In genomic region chr9:73755185-73755584, GRCm38 (mm10) we compare ENCODE assay signal across 14 mouse cellular contexts.
"Had no signal": no experiment of that assay in that cellular context is flagged by ENCODE, and none has a peak within 500 bp of the region (broad histone marks: within the 10 kb centered on the region; RNA-seq: fewer than 3 reads in every experiment).

No protein-coding gene starts in this region.

- H3K9ac ChIP-seq: kidney, embryonic 15.5 days; limb, embryonic 15.5 days; liver, embryonic 12.5 days; lung, embryonic 14.5 days; neural tube, embryonic 13.5 days had no signal

- H3K9me3 ChIP-seq: kidney, embryonic 15.5 days; limb, embryonic 15.5 days; liver, embryonic 12.5 days; midbrain, embryonic 10.5 days; neural tube, embryonic 13.5 days had no signal

- H3K27ac ChIP-seq: kidney, embryonic 15.5 days; left cerebral cortex, adult 2 months; limb, embryonic 15.5 days; liver, embryonic 12.5 days; midbrain, embryonic 10.5 days; neural tube, embryonic 13.5 days; stomach, postnatal 0 days had no signal

- ATAC-seq: liver, embryonic 12.5 days had no signal

- H3K27me3 ChIP-seq: kidney, embryonic 15.5 days; limb, embryonic 15.5 days; liver, embryonic 12.5 days; neural tube, embryonic 13.5 days had no signal

- H3K4me2 ChIP-seq: kidney, embryonic 15.5 days; limb, embryonic 15.5 days; liver, embryonic 12.5 days; lung, embryonic 14.5 days; neural tube, embryonic 13.5 days had no signal

- H3K4me1 ChIP-seq: kidney, embryonic 15.5 days; limb, embryonic 15.5 days; midbrain, embryonic 10.5 days; neural tube, embryonic 13.5 days had no signal

- DNase-seq: kidney, postnatal 14 days; lung, embryonic 14.5 days; lung, postnatal 10 days; lung, postnatal 4 days; midbrain, embryonic 14.5 days; right cerebral cortex, adult 18-20 months; thymus, postnatal 14 days had no signal

- H3K4me3 ChIP-seq: kidney, embryonic 15.5 days; left cerebral cortex, adult 2 months; limb, embryonic 15.5 days; liver, embryonic 12.5 days; midbrain, embryonic 10.5 days; neural tube, embryonic 13.5 days had no signal

- H3K36me3 ChIP-seq: kidney, embryonic 15.5 days; limb, embryonic 15.5 days; liver, embryonic 12.5 days; midbrain, embryonic 10.5 days; neural tube, embryonic 13.5 days had no signal
